Mouse (Mus musculus) megakaryocyte, embryonic 14.5 days (primary cell): ENCODE data around the gene St7. TPM values are rescaled to one million over a fixed set of nuclear protein-coding genes. Genes with fewer than 3 reads are reported as not detected.
A peak's percentile ranks its signal among the peaks of the same experiment; 100 is the strongest.

Source experiments
- H3K27me3 ChIP-seq: replicated peaks from 2 replicates; pipeline ENCODE3; 2012; ENCODE audit warnings: inconsistent platforms
- H3K36me3 ChIP-seq: replicated peaks from 2 replicates; pipeline ENCODE3; 2012; ENCODE audit warnings: low read length, inconsistent platforms, mixed read lengths
- H3K4me1 ChIP-seq: 2 replicates; pipeline ENCODE4 v1.6.1; 2012; ENCODE audit warnings: inconsistent platforms
- H3K4me3 ChIP-seq: replicated peaks from 2 replicates; pipeline ENCODE3; 2012; ENCODE audit warnings: moderate library complexity, mild to moderate bottlenecking, inconsistent platforms
- H3K9me3 ChIP-seq: 2 replicates; pipeline ENCODE4 v1.6.1; 2012; ENCODE audit warnings: inconsistent platforms
- FLI1 ChIP-seq: IDR thresholded peaks from 2 replicates; pipeline ENCODE4 v1.6.1; 2012; ENCODE audit warnings: low read length, inconsistent platforms, mixed read lengths
- GATA1 ChIP-seq: IDR thresholded peaks from 3 replicates; pipeline ENCODE4 v1.6.1; 2012; ENCODE audit warnings: mixed read lengths, low read length, inconsistent platforms, borderline replicate concordance
- polyA plus RNA-seq: library from polyadenylated mRNA; stranded (reverse); fragments of >175 nt; gene quantifications from 2 replicates; pipeline ENCODE4 v1.2.3, GENCODE M21; 2012; ENCODE audit warnings: low replicate concordance; ENCODE audit not compliant: insufficient read depth

St7 gene
- polyA plus RNA-seq, 1 experiment, result 7.1 TPM

GRCm38 (mm10) chr6:17705973-17706372 lies 13.2 kb downstream of the St7 start:
- no peak for TF ChIP-seq FLI1
- no peak for TF ChIP-seq GATA1
- Histone ChIP-seq H3K9me3 (peaks cover 3% of the 10 kb centered on the region; the same call in 1 of the 2 replicates), H3K27me3 (no peaks in the 10 kb centered on the region), H3K36me3 (peaks cover 3% of the 10 kb centered on the region), H3K4me1 (peaks cover 4% of the 10 kb centered on the region), H3K4me3 (no peak overlapping the region)

GRCm38 (mm10) chr6:17718978-17719377 lies 26.2 kb downstream of the St7 start:
- H3K4me3 ChIP-seq, result no peak overlapping the region
- H3K36me3 ChIP-seq, result peaks cover 23% of the 10 kb centered on the region
- H3K27me3 ChIP-seq, result no peaks in the 10 kb centered on the region
- TF ChIP-seq FLI1 (no peak), GATA1 (no peak)
- H3K9me3 ChIP-seq, result peaks cover 3% of the 10 kb centered on the region; the same call in 1 of the 2 replicates
- H3K4me1 ChIP-seq, result peaks cover 29% of the 10 kb centered on the region

- H3K27me3 ChIP-seq, result no peaks in the 10 kb centered on the region
- peaks cover 3% of the 10 kb centered on the region; the same call in 1 of the 2 replicates for H3K9me3 ChIP-seq
- TF ChIP-seq GATA1 (no peak), FLI1 (no peak)
- no peak overlapping the region for H3K4me3 ChIP-seq
- H3K36me3 ChIP-seq, result peaks cover 19% of the 10 kb centered on the region
- peaks cover 34% of the 10 kb centered on the region for H3K4me1 ChIP-seq
Observed at GRCm38 (mm10) chr6:17719423-17719822, 26.7 kb downstream of the St7 start.

GRCm38 (mm10) chr6:17720022-17720421 lies 27.3 kb downstream of the St7 start:
- Histone ChIP-seq H3K4me3 (no peak overlapping the region), H3K27me3 (no peaks in the 10 kb centered on the region), H3K9me3 (no peaks in the 10 kb centered on the region), H3K36me3 (peaks cover 14% of the 10 kb centered on the region), H3K4me1 (peaks cover 35% of the 10 kb centered on the region)
- no peak for TF ChIP-seq GATA1
- no peak for TF ChIP-seq FLI1

- Histone ChIP-seq H3K4me3 (no peak overlapping the region), H3K4me1 (peaks cover 50% of the 10 kb centered on the region), H3K36me3 (peaks cover 10% of the 10 kb centered on the region), H3K9me3 (no peaks in the 10 kb centered on the region), H3K27me3 (no peaks in the 10 kb centered on the region)
- no peak for TF ChIP-seq FLI1
- no peak for TF ChIP-seq GATA1
Observed at GRCm38 (mm10) chr6:17721706-17722105, 29.0 kb downstream of the St7 start.

- H3K4me1 ChIP-seq, result peaks cover 63% of the 10 kb centered on the region
- H3K27me3 ChIP-seq, result no peaks in the 10 kb centered on the region
- no peaks in the 10 kb centered on the region for H3K9me3 ChIP-seq
- TF ChIP-seq FLI1, result no peak
- TF ChIP-seq GATA1, result no peak
- peak overlapping the region; percentile 59 for H3K4me3 ChIP-seq
- H3K36me3 ChIP-seq, result no peaks in the 10 kb centered on the region
Observed at GRCm38 (mm10) chr6:17725841-17726460, 33.2 kb downstream of the St7 start.

GRCm38 (mm10) chr6:17727241-17727640 lies 34.5 kb downstream of the St7 start:
- TF ChIP-seq GATA1 (no peak), FLI1 (no peak)
- Histone ChIP-seq H3K9me3 (no peaks in the 10 kb centered on the region), H3K27me3 (no peaks in the 10 kb centered on the region), H3K4me3 (no peak overlapping the region), H3K4me1 (peaks cover 67% of the 10 kb centered on the region), H3K36me3 (no peaks in the 10 kb centered on the region)

GRCm38 (mm10) chr6:17727891-17728790 lies 35.4 kb downstream of the St7 start:
- Histone ChIP-seq H3K4me3 (no peak overlapping the region), H3K27me3 (no peaks in the 10 kb centered on the region), H3K36me3 (no peaks in the 10 kb centered on the region), H3K4me1 (peaks cover 73% of the 10 kb centered on the region), H3K9me3 (no peaks in the 10 kb centered on the region)
- TF ChIP-seq GATA1, result no peak
- TF ChIP-seq FLI1, result no peak

GRCm38 (mm10) chr6:17730122-17730521 lies 37.4 kb downstream of the St7 start:
- TF ChIP-seq GATA1 (no peak), FLI1 (no peak)
- peaks cover 77% of the 10 kb centered on the region for H3K4me1 ChIP-seq

GRCm38 (mm10) chr6:17731694-17732093 lies 39.0 kb downstream of the St7 start:
- Histone ChIP-seq H3K27me3 (no peaks in the 10 kb centered on the region), H3K4me3 (no peak overlapping the region), H3K36me3 (no peaks in the 10 kb centered on the region), H3K4me1 (peaks cover 78% of the 10 kb centered on the region), H3K9me3 (no peaks in the 10 kb centered on the region)
- TF ChIP-seq FLI1 (no peak), GATA1 (no peak)

More at GRCm38 (mm10) chr6:17730122-17730521, 37.4 kb downstream of the St7 start:
- Histone ChIP-seq H3K27me3 (no peaks in the 10 kb centered on the region), H3K9me3 (no peaks in the 10 kb centered on the region), H3K36me3 (no peaks in the 10 kb centered on the region), H3K4me3 (no peak overlapping the region)
